Mouse (Mus musculus): ENCODE measurements around the gene Pdzrn3.

Pdzrn3 gene

DNA sequence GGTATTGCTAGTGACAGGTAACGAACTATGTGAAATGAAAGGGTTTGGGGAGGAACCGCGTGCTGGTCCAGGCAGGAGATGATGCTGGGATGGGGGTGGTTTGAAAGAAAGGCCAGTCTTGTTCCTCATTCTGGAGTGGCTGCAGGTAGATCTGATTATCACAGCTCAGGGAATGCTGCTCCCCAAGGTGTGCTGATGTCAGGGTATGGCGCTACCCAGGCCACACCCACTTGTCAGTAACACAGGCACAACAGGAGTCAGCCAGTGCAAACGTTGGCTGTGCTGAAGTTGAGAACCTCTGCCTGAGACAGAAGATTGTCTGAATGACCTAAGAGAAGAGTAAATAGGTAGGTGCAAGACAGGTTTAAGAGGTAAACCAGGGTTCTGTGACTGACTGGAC, 4.7 kb downstream of the Pdzrn3 start:
- in situ Hi-C loops (cut with MboI, MseI): no loop called here

DNA sequence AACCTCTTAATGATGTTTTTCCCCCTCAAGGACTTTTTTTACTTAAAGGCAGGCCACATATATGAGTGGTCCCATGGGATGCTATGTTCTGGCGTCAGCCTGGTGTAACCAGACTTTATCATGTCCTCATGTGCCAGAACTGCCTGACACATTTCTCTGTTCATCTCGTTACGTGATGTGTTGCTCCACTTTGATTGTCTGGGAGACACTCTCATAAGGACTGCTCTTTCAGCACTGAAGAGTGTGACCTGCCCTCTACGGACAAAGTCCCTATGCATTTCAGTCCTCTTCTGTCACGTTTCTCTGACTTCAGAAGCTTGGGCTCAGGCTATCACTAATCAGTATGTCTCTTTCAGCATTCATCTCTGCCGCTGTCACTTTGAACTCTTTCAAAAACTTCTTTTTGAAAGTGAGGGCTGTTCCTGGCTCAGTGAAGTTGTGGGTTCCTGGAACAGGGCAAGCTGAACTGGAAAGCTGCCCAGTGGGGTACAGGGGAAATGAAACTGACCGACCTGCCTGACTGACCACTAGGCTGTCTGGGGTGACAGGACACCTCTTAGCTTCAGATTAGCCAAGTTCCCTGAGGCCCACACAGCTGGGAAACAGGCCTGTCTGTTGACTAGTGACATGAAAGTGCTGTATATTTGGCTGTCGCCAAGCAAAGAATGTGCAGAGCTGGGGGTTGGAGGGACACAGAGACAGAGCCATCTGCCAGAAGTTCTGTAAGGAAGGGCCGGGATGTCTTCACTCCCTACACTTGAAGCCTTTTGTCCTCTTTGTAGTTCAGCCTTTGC, 10.7 kb downstream of the Pdzrn3 start:
- in situ Hi-C loops (cut with MboI, MseI): no loop called here

DNA sequence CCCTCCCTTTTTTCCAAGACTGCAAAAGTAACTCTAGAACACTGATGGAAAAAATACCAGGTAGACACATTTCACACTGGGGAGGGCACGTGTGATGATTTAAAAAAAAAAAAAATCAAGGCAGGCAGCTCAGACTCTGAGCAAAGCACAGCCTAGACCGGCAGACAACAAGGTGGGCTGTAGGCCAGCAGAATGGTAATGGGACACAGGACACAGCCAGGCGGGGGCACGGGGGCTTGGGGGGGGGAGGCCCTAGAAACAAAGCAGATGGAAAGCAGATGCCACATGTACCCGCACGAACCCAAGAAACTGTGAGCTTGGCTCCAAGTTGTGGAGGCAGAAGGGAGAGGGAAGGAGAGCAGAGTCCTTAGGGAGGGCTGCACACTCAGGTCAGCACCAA, 11.9 kb downstream of the Pdzrn3 start:
- in situ Hi-C loops (cut with MboI, MseI): no loop called here

DNA sequence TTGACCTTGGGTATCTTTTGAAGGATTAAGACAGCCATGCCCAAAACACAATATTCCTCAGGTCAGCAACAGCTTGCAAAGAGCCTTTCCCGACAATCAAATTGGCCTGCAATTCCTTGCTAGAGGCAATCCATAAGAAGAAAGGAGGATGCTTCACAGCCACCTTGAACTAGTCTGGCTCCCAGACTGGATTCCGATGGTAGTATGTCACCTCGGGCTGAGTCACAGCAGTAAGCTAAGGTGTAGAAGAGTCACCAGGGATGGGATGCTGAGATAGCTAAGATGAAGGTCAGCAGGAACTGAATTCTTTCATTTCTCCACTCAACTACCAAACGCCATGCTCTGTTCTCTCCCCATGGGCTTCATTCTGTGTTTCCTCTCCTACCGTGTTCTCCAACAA, 13.8 kb downstream of the Pdzrn3 start:
- in situ Hi-C loops (cut with MboI, MseI): no loop called here

DNA sequence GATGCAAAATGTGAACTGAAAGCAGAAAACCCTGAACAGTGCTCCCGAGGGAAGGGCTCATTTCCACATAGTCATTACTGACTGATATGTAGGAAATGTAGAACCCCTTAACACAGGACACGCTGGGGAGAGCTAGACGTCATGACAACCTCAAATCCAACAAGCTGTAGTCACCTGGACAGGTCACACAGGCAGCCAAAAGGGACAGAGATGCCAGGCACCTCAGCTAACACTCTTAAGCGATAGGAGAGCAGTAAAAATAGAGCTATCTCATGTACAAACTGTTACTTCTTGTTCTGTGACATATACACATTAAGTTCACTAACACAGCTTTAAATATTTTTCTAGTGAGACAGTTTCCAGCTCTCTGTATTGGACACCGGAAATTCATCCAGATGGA, 15.0 kb downstream of the Pdzrn3 start:
- in situ Hi-C loops (cut with MboI, MseI): no loop called here

DNA sequence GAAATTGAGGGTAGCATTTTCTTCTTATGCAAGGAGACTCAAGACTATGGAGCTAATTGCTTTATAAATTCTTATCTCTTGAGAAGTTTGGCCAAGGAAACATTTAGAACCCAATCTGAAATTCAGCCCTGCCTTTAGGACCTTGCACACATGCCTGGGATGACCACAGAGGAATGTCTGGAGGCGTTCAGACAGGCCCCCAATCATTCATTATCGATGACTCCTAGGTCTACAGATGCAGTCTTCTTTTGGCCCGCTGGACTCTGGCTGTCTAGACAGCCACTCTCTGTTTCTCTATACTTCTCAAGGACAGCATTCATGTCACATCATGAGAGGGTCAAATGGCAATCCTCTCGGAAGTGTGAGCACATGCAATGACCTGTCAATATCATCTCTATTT, 15.4 kb downstream of the Pdzrn3 start:
- in situ Hi-C loops (cut with MboI, MseI): no loop called here

DNA sequence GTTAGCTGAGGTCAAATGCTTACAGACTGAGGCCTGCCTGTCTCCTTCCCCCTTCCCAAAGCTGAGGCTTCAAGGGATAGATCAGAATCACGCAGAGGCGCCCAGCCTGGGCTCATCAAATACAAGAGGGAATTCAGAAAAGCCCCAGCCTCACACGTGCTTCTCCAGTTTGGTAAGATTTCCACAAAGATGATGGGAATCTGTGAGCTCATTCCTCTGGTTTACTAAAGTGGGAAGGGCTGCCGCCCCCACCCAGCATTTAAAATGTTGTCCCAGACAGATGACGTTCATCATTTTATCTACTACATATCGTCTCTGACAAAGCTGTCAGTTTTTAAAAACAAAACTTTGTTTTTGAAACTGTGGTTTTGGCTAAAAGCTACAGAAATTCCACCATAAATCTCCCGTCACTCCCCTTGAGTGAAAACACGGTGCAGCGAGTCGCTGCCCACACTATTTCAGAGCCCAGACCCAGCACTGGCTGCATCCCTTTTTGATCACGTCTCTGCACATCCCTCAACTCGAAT, 17.4 kb downstream of the Pdzrn3 start:
- in situ Hi-C loops (cut with MboI, MseI): no loop called here

DNA sequence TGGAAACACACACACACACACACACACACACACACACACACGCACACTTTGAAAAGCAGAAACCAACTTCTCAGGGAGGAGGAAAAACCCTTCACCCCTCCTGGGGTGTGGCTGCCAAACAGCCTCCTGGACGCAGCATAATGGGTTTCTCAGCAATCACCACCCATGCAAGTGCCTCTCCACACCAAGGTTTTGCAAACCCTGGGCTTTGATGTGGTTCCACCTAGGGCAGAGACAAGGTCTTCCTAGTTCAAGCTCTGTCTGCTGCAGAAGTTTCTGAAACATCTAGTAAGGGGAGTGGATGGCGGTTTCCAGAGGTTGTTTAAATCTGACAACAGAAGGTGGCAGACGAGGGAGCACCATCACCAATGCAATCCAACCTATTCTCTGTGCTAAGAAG, 18.1 kb downstream of the Pdzrn3 start:
- in situ Hi-C loops (cut with MboI, MseI): no loop called here

DNA sequence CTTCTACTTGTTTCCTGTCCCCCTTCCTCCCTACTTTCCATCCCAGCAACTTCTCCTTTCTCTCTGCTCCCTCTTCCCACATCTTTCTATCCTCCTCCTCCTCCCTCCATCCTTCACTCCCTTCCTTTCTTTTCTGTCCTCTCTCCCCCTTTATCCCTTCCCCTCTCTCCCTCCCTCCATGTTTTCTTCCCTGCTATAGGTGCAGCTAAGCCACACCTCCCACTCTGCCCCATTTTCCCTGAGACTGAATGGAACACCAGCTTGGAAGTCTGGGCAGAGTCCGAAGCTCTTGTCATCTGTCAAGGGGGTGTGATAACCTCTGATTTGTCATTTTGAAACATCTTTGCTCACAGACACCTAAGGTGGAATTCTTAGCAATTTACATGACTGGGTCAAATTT, 22.8 kb downstream of the Pdzrn3 start:
- in situ Hi-C loops (cut with MboI, MseI): no loop called here

DNA sequence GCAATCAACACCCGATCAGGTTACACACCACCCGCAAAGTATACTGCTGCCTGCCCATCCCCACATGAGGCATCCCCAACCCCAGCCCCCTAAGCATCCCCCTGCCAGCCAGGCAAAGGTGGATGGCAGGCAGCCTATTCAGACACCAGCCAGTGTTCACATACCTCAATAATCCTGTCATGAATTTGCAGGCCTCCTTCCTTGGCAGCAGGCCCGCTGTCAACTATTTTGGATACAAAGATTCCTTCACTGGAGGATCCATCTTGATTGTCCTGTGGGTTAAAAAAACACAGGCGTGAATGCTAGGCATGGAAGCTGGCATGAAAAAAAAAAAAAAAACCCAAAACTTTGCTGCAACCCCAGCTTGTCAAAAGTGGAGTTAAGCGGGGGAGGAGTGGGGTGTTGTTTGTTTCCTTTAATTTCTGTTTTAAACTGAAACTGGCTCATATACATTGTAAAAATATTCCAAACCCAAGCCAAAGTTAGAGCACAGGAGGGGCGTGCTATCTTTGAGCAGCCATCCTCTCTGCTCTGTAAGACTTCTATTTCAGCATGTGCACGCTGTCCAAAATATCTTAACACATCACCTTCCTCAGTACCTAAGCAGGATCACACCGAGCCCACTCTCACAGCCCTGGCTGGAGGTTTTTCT, 23.3 kb downstream of the Pdzrn3 start:
- in situ Hi-C loops (cut with MboI, MseI): no loop called here

DNA sequence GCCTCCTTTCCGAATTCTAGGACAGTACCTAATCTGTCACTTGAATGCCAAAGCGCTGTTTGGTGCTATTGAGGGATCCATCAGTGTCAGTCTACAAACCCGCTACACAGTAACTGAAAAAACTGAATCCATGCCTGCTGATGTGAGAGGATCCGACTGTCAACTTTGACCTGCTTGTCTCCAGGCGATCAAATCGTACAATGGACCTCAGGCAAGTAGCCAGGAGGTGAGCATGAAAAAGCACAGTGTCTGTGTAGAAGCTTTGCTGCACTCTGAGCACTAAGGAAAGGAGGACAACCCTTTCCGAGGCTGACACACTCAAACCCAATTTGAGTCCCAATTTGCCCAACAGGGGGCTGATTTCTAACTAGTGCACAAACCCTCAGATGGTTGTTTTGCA, 24.0 kb downstream of the Pdzrn3 start:
- in situ Hi-C loops (cut with MboI, MseI): no loop called here

DNA sequence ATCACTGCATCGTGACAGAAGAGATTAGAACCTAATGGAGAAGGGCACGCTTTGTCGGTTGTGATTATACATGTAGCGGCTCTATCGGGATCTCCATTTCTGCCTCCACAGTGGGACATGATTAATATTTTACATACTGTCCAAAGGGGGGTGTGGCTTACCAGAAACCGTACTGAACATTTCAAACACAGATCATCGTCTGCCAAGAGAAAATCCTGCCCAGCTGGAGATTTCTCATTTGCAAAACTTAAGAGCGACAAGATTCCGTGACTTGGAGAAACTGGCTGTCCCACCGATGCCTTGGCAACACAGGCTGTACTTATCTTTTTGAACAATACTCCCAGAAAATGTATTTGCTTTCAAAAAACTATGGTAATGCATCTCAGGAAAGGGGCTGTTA, 25.1 kb downstream of the Pdzrn3 start:
- in situ Hi-C loops (cut with MboI, MseI): no loop called here

DNA sequence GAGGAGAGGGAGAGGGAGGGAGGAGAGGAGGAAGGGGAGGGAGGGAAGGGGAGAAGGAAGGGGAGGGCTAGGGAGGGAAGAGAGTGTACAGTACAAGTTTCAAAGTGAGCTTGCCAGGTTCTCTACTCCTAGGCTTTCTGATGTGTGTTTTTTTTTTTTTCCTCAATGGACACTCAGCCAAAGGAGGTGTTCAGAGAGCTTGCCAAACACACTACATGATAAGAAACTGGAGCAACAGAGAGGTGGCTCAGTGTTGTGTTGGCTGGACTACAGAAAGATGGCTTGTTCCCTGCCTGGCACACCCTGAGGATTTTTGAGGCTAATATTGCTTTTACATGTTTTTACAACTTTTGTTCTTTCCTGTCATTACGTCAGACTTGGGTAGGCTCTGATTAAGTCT, 26.6 kb downstream of the Pdzrn3 start:
- in situ Hi-C loops (cut with MboI, MseI): no loop called here

DNA sequence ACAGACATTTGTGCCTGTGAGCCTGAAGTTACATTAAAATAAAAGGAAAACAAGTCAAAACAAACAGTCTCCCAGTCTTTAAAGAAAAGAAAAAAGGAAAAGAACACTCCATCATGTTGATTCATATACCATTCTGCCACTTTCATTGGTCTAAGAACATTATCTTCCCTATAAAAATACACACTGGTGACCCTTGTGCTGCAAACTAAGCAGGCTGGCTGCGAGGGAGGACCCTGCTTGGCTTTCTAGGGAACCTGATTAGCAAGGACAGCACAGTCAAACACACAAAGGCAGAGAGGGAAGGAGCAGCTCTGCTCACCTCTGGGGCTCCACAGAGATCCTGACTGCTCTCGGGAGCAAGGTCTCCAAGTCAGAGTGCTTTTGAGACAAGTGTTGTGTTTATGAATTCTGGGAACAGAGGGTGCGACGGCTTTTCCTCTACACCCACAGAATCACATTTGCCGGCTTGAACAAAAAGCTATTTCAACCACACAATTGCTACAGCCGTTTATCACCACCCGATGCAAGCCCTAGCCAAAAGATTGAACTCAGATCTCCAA, 27.2 kb downstream of the Pdzrn3 start:
- in situ Hi-C loops (cut with MboI, MseI): no loop called here

DNA sequence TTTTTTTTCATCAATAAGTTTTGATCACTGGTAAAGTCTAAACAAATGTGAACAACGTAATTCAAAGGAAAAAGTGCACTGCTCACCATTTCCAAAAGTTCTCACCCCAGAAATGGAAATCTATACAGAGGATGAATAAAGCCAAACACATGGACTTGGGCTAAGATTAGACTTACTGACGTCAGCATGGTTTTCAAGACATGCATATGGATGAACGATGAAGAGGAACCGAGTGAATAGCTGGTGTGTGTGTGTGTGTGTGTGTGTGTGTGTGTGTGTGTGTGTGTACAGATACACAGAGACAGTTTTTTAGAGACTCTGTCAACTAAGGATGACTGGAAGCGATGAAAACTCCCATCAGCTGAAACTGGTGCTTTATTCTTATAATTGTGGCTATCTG, 29.2 kb downstream of the Pdzrn3 start:
- in situ Hi-C loops (cut with MboI, MseI): no loop called here

DNA sequence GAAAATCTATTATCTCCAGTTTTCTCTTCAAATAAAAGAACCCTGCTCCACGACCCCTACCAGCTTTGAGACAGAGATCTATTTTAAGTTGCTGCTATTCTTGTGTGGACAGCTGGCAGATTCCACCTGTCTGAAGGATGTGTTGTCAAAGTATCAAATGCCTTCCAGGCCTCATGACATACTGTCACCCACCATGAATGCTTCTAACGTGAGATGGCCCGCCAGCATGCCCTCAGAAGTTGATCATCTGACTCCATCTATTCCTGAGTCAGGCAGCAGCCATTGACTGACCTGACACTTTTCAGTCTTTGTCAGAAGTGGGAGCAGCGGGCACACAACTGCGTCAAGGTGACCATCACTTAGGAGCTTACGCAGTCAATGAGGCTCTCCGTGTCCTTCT, 37.6 kb downstream of the Pdzrn3 start:
- in situ Hi-C loops (cut with MboI, MseI): no loop called here

DNA sequence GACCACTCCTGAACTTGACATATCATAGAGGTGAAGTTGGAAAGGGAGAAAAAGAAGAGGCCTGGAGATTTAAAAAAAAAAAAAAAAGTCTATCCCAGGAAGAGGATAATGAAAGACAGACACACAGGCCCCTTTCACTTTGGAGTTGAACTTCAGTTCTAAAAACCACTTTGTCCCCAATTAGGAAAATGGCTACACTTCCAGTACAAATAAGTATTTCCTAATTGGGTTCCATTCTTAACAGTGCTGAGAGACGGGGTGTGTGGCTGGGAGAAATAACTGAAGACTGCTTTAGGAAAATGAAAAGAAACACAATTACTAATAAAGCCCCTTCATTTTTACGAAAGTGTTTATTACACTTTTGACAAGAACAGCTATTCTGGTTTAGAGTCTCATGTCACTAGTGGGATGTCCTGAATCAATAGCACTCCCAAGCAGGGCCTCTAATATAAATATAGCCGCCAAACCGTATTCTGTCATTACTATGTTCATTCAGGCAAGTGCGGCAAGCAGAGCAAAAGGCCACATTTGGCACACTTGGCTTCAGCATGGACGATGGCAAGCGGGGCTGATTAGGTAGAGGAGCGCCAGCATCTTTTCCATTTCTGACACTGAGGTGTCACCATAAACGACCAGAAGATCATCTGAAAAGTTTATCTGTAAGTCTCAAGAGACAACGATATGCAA, 39.7 kb downstream of the Pdzrn3 start:
- in situ Hi-C loops (cut with MboI, MseI): no loop called here

DNA sequence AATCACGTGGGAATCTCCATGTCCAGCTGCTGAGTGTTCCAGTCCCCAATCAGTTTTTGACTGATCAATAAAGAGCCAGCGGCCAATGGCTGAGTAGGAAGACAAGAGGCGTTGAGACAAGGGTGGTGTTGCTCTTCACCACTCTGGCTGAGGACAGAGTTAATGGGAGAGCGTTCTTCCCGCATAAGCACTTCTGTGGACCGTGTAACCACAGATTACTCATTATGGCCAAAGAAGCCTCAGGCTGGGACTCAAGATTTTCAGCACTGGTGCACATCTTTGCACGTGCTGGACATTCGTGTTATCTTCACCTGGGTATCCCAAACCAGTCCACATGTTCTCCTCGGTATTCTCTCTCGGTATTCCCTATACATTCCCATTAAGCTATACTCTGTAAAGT, 41.0 kb downstream of the Pdzrn3 start:
- in situ Hi-C loops (cut with MboI, MseI): no loop called here

DNA sequence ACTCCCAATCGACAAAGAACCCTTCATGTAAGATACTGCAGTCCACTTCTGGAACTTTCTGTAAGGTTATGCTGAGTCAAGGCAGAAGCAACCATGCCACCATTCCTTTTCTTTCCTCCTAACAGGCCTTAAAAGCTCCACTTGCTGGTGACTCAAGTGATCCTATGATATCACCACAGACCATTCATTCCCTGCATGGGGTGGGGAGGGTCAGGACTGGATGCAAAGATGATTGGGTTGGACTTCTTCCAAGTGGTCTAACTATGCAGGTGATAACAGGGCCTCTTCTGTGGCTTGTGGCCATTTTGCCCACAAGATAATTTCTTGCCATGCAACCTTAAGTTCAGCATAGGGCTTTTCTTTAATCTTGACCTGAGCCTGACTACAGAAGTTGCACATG, 42.0 kb downstream of the Pdzrn3 start:
- in situ Hi-C loops (cut with MboI, MseI): no loop called here

DNA sequence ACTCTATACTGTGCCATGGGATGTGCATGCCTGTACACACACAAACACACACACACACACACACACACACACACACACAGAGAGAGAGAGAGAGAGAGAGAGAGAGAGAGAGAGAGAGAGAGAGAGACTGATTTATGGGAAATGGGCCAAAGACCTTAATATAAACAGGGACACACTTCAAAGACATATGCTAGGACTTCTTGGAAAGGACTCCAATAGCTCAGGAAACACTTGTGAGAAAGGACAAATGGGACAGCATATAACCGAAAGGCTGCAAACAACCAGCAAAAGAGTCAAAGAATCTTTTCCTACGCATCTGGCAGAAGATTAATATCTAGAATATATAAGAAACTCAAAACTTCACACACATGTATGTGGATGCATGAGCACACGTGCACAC, 43.2 kb downstream of the Pdzrn3 start:
- in situ Hi-C loops (cut with MboI, MseI): no loop called here

DNA sequence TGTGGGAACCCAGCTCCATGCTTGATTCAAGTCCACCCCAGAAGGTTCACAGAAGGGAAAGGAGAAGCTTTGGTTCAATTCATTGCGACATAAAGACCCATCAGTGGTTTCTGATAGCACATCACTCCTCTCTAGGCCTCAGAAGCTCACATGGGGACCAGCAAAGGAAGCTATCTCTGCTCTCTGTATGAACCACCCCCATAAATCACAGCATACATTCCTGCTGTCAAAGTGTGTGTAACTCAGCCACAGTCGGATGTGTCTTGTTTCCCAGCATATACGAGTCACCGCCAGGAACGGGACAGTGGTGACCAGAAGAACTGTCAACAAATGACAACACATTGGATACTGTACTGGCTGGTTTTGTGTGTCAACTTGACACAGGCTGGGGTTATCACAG, 47.3 kb downstream of the Pdzrn3 start:
- in situ Hi-C loops (cut with MboI, MseI): no loop called here

DNA sequence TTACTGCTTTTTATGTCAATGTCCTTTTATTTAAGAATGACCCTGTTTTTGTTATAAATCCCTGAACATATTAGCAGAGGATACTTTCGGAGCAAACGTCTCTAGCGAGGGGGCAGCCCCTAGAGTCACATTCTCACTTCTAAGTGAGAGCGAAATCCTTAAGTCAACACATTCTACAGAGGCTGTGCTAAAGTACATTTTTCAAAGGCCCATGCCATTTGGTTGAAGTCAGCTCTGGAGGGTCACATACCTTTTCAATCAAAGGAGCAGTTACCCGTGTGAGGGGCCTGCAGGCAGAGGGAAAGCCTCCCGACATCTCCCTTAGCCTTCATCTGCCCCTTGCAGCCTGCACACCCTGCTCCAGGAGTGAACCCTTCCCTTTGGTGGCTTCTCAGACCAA, 48.2 kb downstream of the Pdzrn3 start:
- in situ Hi-C loops (cut with MboI, MseI): no loop called here
